Mouse (Mus musculus): ENCODE measurements around the gene Ttc30a1.

Gene Ttc30a1

DNA sequence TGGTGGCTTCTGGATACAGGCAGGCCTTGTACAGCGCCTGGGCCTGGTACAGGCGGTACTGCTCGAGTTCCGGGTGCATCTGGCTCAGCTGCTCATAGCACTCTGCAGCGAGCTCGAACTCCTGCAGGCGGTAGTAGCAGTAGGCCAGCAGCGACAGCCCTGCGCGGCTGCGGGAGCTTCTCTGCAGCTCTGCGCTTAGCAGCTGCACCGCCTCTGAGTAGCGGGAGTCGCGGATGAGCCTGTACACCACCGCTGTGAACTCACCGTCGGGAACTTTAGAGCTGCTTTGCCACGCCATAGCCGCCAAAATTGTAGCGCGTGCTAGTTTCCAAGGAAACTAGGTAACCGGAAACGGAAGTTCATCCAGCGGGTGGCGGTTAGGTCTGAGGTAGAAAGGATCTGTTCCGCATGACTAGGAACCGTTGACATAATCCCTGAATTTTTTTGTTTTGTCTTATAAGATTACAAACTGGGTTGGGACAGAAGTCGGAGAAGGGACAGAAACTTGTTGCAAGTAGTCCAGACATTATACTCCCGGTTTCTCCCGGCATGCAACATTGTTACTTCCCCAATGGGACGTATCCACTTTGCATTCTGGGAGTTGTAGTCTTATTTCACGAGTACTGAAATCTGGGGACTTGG is at the start of gene Ttc30a1:
Gene Ttc30a1, minus strand, starts transcription at position 528 of the 642 bp plus-strand sequence.
- peak; percentile 76 to 88 for DNase-seq (ENCODE audit: low spot score in 2 of 2)

GRCm38 (mm10) chr2:76030080-76030479 is 48.3 kb upstream of the Ttc30a1 start:
- DNase-seq (ENCODE audit: low spot score in 2 of 2), result peak; percentile 83 to 88

DNA sequence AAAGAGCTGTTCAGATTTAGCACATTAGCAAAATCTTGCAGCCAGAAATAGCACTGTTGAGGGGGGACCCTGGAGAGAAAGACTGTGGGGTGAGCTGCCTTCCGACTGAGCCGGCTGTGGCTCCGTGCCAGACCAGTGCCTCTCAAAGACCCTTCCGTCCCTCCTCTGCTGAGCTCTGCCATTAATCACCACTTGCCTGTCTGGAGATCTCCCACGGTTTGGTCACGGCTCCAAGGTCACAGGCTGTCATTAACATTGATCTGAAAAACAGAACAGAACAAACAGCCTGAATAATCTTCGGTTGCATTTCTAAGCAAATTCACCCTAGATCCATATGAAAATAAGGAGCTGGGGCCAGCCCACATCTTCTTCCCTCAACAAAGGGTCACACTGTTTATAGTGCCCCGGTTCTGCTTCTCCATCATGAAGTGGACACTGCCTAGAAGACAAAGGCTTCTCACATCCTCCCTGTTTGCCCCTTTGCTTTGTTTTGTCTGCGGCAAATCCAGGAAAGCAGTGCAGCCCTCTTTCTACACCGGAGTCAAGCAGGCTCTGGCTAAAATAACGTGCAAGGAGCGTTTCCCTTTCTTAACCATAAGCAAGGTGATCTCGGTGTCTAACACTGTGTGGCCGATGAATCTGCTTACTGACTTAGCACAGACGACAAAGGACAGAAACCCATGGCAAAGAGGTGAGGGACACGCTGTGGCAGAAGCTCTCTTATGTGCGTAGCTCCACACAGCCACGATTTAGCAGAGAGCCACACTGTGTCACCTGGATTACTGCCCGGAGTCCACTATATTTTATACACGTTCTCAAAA is 47.5 kb upstream of the Ttc30a1 start:
- peak; percentile 25 to 44 for DNase-seq (ENCODE audit: low spot score in 2 of 2)

DNA sequence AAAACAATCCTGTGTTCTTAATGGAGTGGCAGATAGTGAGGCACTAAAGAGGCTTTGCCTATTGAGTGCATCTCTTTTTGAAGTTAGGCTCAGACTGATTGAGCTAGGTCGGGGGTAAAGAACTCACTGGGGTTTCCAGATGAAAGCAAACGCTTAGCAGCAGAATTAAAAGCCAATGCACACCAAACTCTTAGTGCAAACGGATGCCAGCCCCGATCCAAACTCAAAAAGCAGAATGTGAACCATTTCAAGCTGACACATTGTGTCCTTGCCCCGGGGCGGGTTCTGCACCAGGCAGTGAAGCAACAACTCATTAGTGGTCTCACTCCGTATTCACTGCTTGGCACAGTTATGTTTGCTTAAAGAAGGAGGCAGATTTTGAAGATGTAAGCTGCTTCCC is 35.1 kb upstream of the Ttc30a1 start:
- no peak for DNase-seq (ENCODE audit: low spot score in 2 of 2)

GRCm38 (mm10) chr2:76016136-76016535 is 34.4 kb upstream of the Ttc30a1 start:
- no peak for DNase-seq (ENCODE audit: low spot score in 2 of 2)

DNA sequence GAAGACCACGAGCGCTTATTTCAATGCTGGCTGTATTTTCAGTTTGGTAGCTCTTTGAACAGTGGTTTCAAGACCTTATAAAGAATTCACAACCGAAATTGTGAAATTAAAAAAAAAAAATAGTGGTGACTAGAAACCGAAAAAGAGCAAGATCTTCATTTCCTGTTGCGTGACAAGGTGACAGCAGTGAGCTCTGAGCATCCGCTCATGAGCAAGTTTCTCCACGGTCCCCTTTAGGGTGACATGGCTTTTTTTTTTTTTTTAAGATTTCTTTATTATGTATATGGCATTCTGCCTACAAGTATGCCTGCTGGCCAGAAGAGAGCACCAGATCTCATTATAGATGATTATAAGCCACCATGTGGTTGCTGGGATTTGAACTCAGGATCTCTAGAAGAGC is 33.7 kb upstream of the Ttc30a1 start:
- no peak for DNase-seq (ENCODE audit: low spot score in 2 of 2)

- no peak for DNase-seq (ENCODE audit: low spot score in 2 of 2)
These were observed 32.9 kb upstream of the Ttc30a1 start for GRCm38 (mm10) chr2:76014659-76015058.

DNA sequence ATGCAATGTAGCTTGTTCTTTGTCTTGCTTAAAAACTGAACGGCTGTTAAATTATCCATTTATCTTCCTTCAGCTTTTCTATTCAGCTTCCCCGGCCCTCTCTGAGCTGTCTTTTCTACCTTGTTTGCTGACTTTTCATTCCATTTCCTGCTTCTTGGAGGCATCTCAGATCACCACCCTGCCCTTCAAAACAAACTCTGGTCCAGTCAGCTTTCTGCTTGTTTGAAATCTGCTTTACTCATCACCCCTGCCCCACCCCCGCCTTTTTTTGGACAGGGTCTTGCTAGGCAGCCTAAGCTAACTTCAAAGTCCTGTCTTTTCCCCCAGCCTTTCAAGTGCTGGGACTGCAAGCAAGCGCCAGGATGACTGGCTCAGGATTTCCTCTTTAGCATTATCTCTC is 24.4 kb upstream of the Ttc30a1 start:
- no peak for DNase-seq (ENCODE audit: low spot score in 2 of 2)

GRCm38 (mm10) chr2:76002899-76003298 is 21.1 kb upstream of the Ttc30a1 start:
- no peak for DNase-seq (ENCODE audit: low spot score in 2 of 2)

DNA sequence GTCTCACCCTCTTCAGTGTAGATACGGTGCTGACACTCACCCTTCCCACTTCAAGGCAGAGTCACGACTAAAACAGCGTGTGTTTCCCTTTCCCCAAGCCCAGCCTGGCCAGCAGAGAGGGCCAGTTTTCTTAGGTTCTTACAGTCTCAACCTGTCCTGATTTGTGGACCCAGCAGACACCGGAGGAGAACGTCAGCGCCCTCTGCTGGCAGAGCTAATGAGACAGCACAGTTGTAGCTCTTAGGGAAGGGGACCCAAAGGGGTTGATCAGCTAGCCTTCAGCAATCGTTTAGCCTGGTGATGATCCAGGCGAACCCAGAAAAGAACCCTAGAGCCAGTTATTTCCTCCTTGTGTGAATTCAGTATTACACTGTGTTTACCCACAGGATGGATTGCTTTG is 19.6 kb upstream of the Ttc30a1 start:
- DNase-seq (ENCODE audit: low spot score in 2 of 2), result peak; percentile 41 to 63

- no peak for DNase-seq (ENCODE audit: low spot score in 2 of 2)
These were observed 17.9 kb upstream of the Ttc30a1 start for GRCm38 (mm10) chr2:75999636-76000035.

DNA sequence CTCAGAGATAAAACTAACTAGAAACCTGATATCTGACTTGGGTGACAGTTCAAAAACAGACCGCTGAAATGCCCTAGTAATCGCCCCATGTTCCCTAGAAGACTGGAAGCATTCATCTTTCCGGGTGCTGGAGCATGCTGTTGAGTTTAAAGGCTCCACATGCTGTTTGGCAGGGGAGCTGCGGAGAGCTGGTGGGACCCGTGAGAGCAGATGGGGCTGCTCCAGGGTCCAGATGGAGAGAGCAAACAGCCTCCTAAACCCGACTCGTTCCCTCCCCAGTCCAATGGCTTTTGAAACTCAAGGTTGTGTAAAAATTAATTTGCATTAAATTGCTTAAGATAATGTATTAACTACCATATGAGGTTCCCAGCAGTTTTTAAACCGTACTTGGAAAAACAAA is 16.9 kb upstream of the Ttc30a1 start:
- no peak for DNase-seq (ENCODE audit: low spot score in 2 of 2)

GRCm38 (mm10) chr2:75997726-75998125 is 16.0 kb upstream of the Ttc30a1 start:
- no peak for DNase-seq (ENCODE audit: low spot score in 2 of 2)

DNA sequence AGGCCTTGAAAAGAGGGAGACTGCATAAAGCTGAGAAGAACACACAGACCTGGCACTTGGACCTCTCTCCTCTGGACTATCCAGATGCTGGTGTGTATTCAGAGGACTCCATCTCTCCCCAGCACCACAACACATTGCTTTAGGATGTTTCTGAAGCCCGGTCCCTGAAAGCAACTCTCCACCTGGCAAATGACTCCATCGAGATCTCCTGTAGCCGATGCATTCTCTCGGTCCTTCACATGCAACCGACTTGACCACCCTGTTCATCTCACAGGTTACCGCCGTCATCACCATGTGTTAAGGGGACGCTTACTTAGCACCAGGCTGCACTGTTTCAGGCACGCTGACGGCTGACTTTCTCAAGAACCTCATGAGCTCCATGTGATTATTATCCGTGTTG is 13.1 kb upstream of the Ttc30a1 start:
- DNase-seq (ENCODE audit: low spot score in 2 of 2), result no peak

DNA sequence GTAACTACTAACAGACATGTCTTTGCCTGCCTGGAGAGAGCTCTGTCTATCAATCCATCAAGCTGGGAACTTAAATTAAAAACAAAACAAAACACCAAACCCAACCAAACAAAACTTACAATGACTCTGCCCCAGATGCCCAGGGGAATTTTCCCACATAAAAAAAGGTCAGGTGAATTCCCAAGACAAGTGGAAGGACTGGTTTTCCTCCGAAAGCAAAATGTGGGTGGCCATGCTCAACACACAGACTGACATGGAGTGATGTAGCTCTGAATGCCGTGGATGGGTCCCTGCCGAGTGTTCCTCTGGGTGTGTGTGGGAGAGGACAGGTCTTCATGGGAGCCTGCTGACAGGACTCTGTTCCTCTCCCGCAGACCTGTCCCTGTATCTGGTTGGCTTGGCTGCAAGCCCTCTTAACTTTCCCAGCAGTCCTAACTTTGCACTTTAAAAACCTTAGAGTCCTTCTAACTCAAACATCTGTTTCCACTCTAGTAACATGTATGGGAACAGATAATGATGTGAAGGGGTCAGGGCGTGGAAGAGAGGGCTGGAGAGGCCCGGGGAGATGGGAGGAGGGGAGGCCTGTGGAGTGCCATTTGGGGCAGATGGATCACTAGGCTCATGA is 9.9 kb upstream of the Ttc30a1 start:
- no peak for DNase-seq (ENCODE audit: low spot score in 2 of 2)

DNA sequence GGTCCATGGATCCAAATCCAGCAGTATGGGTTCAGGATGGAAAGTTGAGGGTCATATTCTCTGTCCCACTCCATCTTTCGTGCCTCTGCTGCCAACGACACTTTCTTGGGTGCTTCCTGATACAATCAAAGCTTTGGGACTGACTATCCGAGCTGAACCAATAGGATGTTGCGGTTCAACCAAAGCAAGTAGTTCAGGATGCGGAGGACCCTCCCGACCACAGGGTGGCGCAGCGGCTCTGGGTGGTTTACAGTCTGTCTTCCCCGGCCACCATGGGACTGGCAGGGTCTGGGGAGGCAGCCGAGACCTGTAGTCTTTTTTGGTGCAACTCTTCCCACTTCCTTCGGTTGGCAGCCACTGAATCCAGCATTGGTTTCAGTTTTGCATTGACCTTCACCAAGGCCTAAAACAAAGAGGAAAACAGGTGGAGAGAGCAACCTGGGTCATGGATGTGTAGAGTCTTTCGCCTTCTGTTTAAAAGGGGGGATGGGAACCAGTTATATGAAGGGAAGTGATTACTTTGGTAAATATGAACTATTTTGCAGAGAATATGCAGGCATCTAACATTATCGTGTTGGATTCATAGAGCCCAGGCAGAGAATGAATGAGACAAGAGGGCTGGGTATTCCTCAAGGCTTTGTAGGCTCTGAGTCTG is 9.2 kb upstream of the Ttc30a1 start:
- peak; percentile 45 to 47 for DNase-seq (ENCODE audit: low spot score in 2 of 2)

GRCm38 (mm10) chr2:75989694-75990093 is 7.9 kb upstream of the Ttc30a1 start:
- DNase-seq (ENCODE audit: low spot score in 2 of 2), result no peak

- peak in 1 of 2 experiments; percentile 9 for DNase-seq (ENCODE audit: low spot score in 2 of 2)
These were observed 7.1 kb upstream of the Ttc30a1 start for GRCm38 (mm10) chr2:75988779-75989363.

GRCm38 (mm10) chr2:75988378-75988777 is 6.6 kb upstream of the Ttc30a1 start:
- DNase-seq (ENCODE audit: low spot score in 2 of 2), result no peak

DNA sequence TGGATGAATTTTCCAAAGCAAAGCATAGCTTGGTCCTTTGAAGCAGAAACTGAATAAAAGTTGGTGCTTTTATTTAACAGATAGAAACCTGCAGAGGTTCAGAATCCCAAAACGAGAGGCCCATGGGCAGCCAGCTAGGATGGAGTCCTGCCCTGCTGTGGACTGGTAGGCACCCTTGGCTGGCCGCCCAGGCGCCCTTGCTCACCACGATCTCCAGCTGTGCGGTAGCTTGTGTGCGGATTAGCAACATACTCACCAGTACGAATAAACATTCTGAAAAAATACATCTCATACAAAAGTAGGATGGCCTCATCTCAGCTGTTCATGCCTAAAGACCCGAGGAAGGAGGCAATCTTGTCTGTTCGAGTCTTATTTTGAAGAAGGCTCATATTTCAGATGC is 6.0 kb upstream of the Ttc30a1 start:
- DNase-seq (ENCODE audit: low spot score in 2 of 2), result no peak

- peak; percentile 66 to 79 for DNase-seq (ENCODE audit: low spot score in 2 of 2)
These were observed 3.4 kb upstream of the Ttc30a1 start for GRCm38 (mm10) chr2:75985124-75985523.

DNA sequence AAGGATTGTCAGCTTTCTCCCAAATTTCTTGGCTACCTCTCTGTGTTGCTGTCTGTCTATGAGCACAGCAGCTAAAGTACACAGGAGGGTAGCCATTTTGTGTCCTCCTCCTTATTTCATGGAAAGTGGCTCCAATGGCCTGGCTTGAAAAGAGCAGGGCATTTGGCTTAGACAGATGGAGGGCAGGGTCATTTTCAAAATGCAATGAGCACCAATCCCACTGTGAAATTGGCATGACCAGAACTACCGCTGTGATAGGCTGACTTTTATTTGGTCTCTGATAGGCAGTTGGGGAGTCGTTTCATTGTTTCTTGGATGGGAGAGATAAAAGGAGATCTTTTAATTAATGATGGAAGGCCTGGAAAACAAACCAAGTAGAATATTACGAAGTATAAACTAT is 2.1 kb upstream of the Ttc30a1 start:
- DNase-seq (ENCODE audit: low spot score in 2 of 2), result no peak

All from right cerebral cortex, adult 2 months (tissue).